Mouse (Mus musculus) neural tube, embryonic 15.5 days (tissue): ENCODE data around the gene Aldh1b1. TPM values are rescaled to one million over a fixed set of nuclear protein-coding genes. Genes with fewer than 3 reads are reported as not detected.

Source experiments
- ATAC-seq: fragments of 200-750 bp; cut with Nextera tagmentation; 2 replicates; pipeline ENCODE4 v1.8.0; 2017; ENCODE audit warnings: mild to moderate bottlenecking, moderate TSS enrichment, moderate library complexity; ENCODE audit not compliant: low FRiP score
- H3K27ac ChIP-seq: fragments of 300-500 bp; sonication (generic); replicated peaks from 2 replicates; pipeline ENCODE4 v1.5.1; 2015; ENCODE audit warnings: mild to moderate bottlenecking, inconsistent platforms
- H3K27me3 ChIP-seq: fragments of 300-500 bp; sonication (generic); replicated peaks from 2 replicates; pipeline ENCODE4 v1.6.1; 2015; ENCODE audit warnings: inconsistent platforms
- H3K36me3 ChIP-seq: fragments of 300-500 bp; sonication (generic); 2 replicates; pipeline ENCODE4 v1.6.1; 2015; ENCODE audit warnings: inconsistent platforms
- H3K4me1 ChIP-seq: fragments of 300-500 bp; sonication (generic); 2 replicates; pipeline ENCODE4 v1.6.1; 2015; ENCODE audit warnings: inconsistent platforms
- H3K4me2 ChIP-seq: fragments of 300-500 bp; sonication (generic); 2 replicates; pipeline ENCODE4 v1.6.1; 2015; ENCODE audit warnings: inconsistent platforms, mild to moderate bottlenecking, moderate library complexity
- H3K4me3 ChIP-seq: fragments of 300-500 bp; sonication (generic); replicated peaks from 2 replicates; pipeline ENCODE4 v1.5.1; 2015; ENCODE audit warnings: mild to moderate bottlenecking, inconsistent platforms
- H3K9ac ChIP-seq: fragments of 300-500 bp; sonication (generic); replicated peaks from 2 replicates; pipeline ENCODE4 v1.6.1; 2015; ENCODE audit warnings: mild to moderate bottlenecking, inconsistent platforms
- H3K9me3 ChIP-seq: fragments of 300-500 bp; sonication (generic); replicated peaks from 2 replicates; pipeline ENCODE4 v1.6.1; 2016; ENCODE audit warnings: inconsistent platforms
- WGBS: fragments of 180-500 bp; shearing (Covaris S2); methylation state at CpG from one replicate; pipeline ENCODE4 v1.1.7; 2015; ENCODE audit warnings: mixed read lengths; 5-methylcytosine and 5-hydroxymethylcytosine counted together
- polyA plus RNA-seq: library from polyadenylated mRNA; unstranded; fragments of >200 nt; fragmentation: Nextera tagmentation; extraction: Ambion mirVana; gene quantifications from 2 replicates; pipeline ENCODE4 v1.2.1, GENCODE M21; 2015

The Aldh1b1 gene
- polyA plus RNA-seq, 1 experiment from 2014 or later, result 18.7 TPM

- Histone ChIP-seq H3K4me2 (no peak overlapping the region), H3K27me3 (peaks cover 4% of the 10 kb centered on the region), H3K9me3 (no peaks in the 10 kb centered on the region), H3K27ac (no peak overlapping the region), H3K36me3 (no peaks in the 10 kb centered on the region), H3K9ac (no peak overlapping the region), H3K4me3 (no peak overlapping the region), H3K4me1 (peaks cover 31% of the 10 kb centered on the region)
- WGBS, result 47% methylated on average over 7 of the region's 7 CpGs
- ATAC-seq, result no peak
Measured at GRCm38 (mm10) chr4:45831996-45832395, 33.2 kb downstream of the Aldh1b1 start.

- 31% methylated on average over 5 of the region's 5 CpGs for WGBS
- H3K4me3 ChIP-seq, result no peak overlapping the region
Measured at GRCm38 (mm10) chr4:45833461-45833860, 34.6 kb downstream of the Aldh1b1 start.

DNA sequence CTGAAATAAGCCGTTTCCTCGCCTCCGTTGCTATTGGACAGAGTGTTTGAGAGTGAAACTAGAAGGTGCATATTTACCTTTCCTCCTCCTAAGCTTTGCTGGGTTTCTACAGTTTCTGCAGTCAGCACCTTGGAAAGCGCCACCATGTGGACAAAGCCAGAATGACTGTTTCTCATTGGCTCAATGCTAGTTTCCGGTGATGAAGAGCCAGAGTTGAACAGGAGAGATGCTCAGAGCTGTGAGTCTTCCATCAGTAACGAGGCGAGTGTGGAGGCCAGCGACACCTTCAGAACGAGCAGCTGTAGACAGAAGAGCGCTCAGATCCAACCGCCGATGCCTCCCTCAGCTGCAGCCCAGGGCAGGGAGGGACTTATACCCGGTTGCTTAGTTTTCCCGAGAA is 45.5 kb downstream of the Aldh1b1 start:
- Histone ChIP-seq H3K4me2 (no peak overlapping the region), H3K27ac (no peak overlapping the region), H3K27me3 (no peaks in the 10 kb centered on the region; the same call in 1 of the 2 replicates), H3K9ac (no peak overlapping the region), H3K4me3 (no peak overlapping the region), H3K36me3 (no peaks in the 10 kb centered on the region), H3K9me3 (no peaks in the 10 kb centered on the region), H3K4me1 (peaks cover 9% of the 10 kb centered on the region)
- peak; percentile 35; the same call in 1 of the 2 replicates for ATAC-seq
- 53% methylated on average over 14 of the region's 14 CpGs for WGBS

More at GRCm38 (mm10) chr4:45833461-45833860, 34.6 kb downstream of the Aldh1b1 start:
- no peak overlapping the region for H3K4me2 ChIP-seq
- H3K9me3 ChIP-seq, result no peaks in the 10 kb centered on the region
- H3K4me1 ChIP-seq, result peaks cover 26% of the 10 kb centered on the region
- ATAC-seq, result no peak
- H3K27ac ChIP-seq, result no peak overlapping the region
- H3K27me3 ChIP-seq, result peaks cover 2% of the 10 kb centered on the region; the same call in 1 of the 2 replicates
- H3K36me3 ChIP-seq, result no peaks in the 10 kb centered on the region
- H3K9ac ChIP-seq, result no peak overlapping the region

- Histone ChIP-seq H3K27me3 (no peaks in the 10 kb centered on the region; the same call in 1 of the 2 replicates), H3K9ac (no peak overlapping the region), H3K4me3 (no peak overlapping the region), H3K36me3 (no peaks in the 10 kb centered on the region), H3K27ac (no peak overlapping the region), H3K4me1 (peaks cover 9% of the 10 kb centered on the region), H3K9me3 (no peaks in the 10 kb centered on the region), H3K4me2 (no peak overlapping the region)
- no peak for ATAC-seq
- 92% methylated on average over 2 of the region's 2 CpGs for WGBS
Measured at GRCm38 (mm10) chr4:45846263-45846662, 47.4 kb downstream of the Aldh1b1 start.

DNA sequence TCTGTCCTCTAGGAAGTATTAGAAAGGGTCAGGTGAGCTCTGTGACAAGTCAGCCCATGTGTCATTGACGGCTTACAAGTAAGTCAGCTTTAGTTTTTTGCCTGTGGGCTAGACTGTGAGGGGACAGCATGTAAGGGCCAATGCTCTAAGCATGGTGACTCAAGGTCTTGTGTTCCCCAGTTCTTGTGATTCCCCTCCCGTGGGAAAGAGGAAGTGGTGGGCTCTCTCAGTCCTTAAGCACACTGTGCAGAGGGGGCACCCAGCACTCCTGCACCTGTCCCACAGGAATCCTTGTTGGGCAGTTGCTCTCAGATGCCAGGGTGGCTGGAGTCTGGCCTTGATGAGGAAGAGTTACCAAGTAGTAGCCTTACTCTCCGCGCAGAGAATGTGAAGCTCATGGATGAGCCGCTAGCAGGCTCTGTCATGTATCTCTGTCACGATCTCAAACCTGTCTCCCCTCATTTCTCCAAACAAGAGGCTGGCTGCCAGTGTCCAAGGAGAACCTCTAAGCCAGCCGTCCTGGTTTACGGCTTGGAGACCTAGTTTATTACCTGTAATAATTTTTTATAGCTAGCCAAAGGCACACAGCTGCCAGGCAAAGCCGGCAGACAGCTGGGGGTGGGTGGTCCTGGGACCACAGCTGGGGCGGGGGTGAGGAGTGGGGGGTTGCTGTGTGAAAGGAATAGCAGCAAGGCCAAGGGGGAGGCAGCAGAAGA is 49.4 kb downstream of the Aldh1b1 start, which contains the start of gene Stra6l:
Gene Stra6l, plus strand, starts transcription at position 556 of the 716 bp plus-strand sequence.
- H3K4me3 ChIP-seq, result no peak within 1 kb of the TSS
- H3K27me3 ChIP-seq, result no peaks in the 10 kb centered on the region; the same call in 1 of the 2 replicates
- no peak within 1 kb of the TSS for H3K9ac ChIP-seq
- no peaks in the 10 kb centered on the region for H3K9me3 ChIP-seq
- ATAC-seq, result no peak
- no peaks in the 10 kb centered on the region for H3K36me3 ChIP-seq
- H3K27ac ChIP-seq, result no peak within 1 kb of the TSS
- 18% methylated on average over 10 of the region's 10 CpGs for WGBS
- H3K4me1 ChIP-seq, result peaks cover 13% of the 10 kb centered on the region
- H3K4me2 ChIP-seq, result peak within 1 kb of the TSS; percentile 13; the same call in 1 of the 2 replicates

GRCm38 (mm10) chr4:45848825-45849156 is 50.0 kb downstream of the Aldh1b1 start:
- H3K36me3 ChIP-seq, result no peaks in the 10 kb centered on the region
- no peak overlapping the region for H3K4me3 ChIP-seq
- H3K27ac ChIP-seq, result no peak overlapping the region
- ATAC-seq, result no peak
- 17% methylated on average over 10 of the region's 10 CpGs for WGBS
- H3K4me1 ChIP-seq, result peaks cover 13% of the 10 kb centered on the region
- no peaks in the 10 kb centered on the region for H3K9me3 ChIP-seq
- H3K9ac ChIP-seq, result no peak overlapping the region
- H3K27me3 ChIP-seq, result no peaks in the 10 kb centered on the region; the same call in 1 of the 2 replicates
- H3K4me2 ChIP-seq, result peak overlapping the region; percentile 13; the same call in 1 of the 2 replicates

DNA sequence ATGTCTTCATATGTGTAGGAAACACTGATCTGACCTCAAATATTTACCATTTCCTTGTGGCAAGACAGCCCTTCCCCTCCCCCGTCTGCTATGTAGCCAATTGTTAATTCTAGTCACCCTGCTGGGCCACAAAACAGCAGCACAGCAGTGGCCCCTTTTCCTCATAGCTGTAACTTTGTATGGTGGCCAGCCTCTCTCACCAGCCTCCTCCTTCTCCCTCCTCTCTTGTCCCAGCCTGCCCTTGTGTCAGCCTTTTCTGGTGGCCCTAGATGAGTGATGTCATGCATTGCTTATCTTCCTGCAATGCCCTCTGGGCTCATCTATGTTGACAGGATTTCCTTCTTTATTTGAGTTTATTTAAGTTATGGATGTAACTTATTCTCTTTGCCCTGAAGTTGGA is 50.6 kb downstream of the Aldh1b1 start:
- Histone ChIP-seq H3K27me3 (no peaks in the 10 kb centered on the region), H3K9ac (no peak overlapping the region), H3K4me1 (peaks cover 13% of the 10 kb centered on the region), H3K4me3 (no peak overlapping the region), H3K4me2 (no peak overlapping the region), H3K9me3 (no peaks in the 10 kb centered on the region), H3K36me3 (no peaks in the 10 kb centered on the region), H3K27ac (no peak overlapping the region)
- 18% methylated on average over 1 of the region's 1 CpGs for WGBS
- no peak for ATAC-seq

DNA sequence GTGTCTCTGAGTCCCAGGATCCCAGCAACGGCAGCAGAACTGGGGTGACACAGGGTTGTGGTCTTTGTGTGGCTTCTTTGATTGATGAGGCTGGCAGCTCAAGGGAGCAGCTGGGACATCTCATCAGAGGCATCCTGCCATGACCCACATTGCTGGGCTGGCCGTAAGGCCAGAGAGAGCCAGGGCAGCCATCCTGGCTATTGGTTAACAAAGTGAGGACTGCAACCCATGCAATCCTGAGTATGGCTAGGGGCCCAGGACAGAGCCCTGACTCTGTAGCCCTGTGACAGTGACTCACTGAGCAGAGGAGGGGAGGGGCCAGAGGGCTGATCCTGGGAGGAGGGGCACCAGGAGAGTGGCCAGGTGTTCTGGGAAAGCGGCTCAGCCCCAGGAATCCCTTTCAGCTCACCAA is 52.8 kb downstream of the Aldh1b1 start:
- H3K27ac ChIP-seq, result no peak overlapping the region
- 17% methylated on average over 3 of the region's 3 CpGs for WGBS

GRCm38 (mm10) chr4:45853496-45854246 is 54.8 kb downstream of the Aldh1b1 start:
- no peak for ATAC-seq
- H3K4me3 ChIP-seq, result no peak overlapping the region
- 80% methylated on average over 15 of the region's 15 CpGs for whole genome bisulfite sequencing
- no peak overlapping the region for H3K9ac ChIP-seq
- no peaks in the 10 kb centered on the region for H3K9me3 ChIP-seq
- no peaks in the 10 kb centered on the region for H3K36me3 ChIP-seq
- no peaks in the 10 kb centered on the region for H3K27me3 ChIP-seq
- no peak overlapping the region for H3K4me2 ChIP-seq
- H3K27ac ChIP-seq, result no peak overlapping the region
- H3K4me1 ChIP-seq, result peaks cover 12% of the 10 kb centered on the region

More for the DNA sequence above, 52.8 kb downstream of the Aldh1b1 start:
- no peak for ATAC-seq
- no peak overlapping the region for H3K9ac ChIP-seq
- no peaks in the 10 kb centered on the region for H3K36me3 ChIP-seq
- peaks cover 17% of the 10 kb centered on the region for H3K4me1 ChIP-seq
- H3K9me3 ChIP-seq, result no peaks in the 10 kb centered on the region
- no peak overlapping the region for H3K4me3 ChIP-seq
- H3K27me3 ChIP-seq, result no peaks in the 10 kb centered on the region
- H3K4me2 ChIP-seq, result no peak overlapping the region

Other genes with a start within 250 kb of the Aldh1b1 start
- gene Igfbpl1, start 27.9 kb downstream of the Aldh1b1 start, polyA plus RNA-seq, result 14.2 and 24.7 TPM in 2 replicates
- 0.50 and 1.1 TPM in 2 replicates for gene Stra6l, start 49.6 kb downstream of the Aldh1b1 start, polyA plus RNA-seq
- 0.27 and 0.38 TPM in 2 replicates for gene Ccdc180, start 91.3 kb downstream of the Aldh1b1 start, polyA plus RNA-seq
- gene Tdrd7, start 166.3 kb downstream of the Aldh1b1 start, polyA plus RNA-seq, result 25.0 and 26.0 TPM in 2 replicates
- gene Tmod1, start 239.9 kb downstream of the Aldh1b1 start, polyA plus RNA-seq, result 3.5 and 3.6 TPM in 2 replicates